Mouse (Mus musculus) lung, postnatal 0 days (tissue): ENCODE data around the gene Gm826.

Experiments used
- CTCF ChIP-seq: IDR thresholded peaks from 2 replicates; pipeline ENCODE4 v1.5.1; 2016; ENCODE audit warnings: antibody characterized with exemption, mild to moderate bottlenecking
- EP300 ChIP-seq: IDR thresholded peaks from 2 replicates; pipeline ENCODE4 v1.6.1; 2016; ENCODE audit warnings: antibody characterized with exemption, mild to moderate bottlenecking, control low read depth

GRCm38 (mm10) chr2:160383418-160383817, 49.5 kb upstream of the Gm826 start:
- TF ChIP-seq CTCF (no peak), EP300 (no peak)
